In genomic region chr9:96493212-96493611, GRCm38 (mm10) we compare ENCODE assay signal across 19 mouse cellular contexts. TPM values are rescaled to one million over a fixed set of nuclear protein-coding genes. Genes with fewer than 3 reads are reported as not detected.
A peak's percentile ranks its signal among the peaks of the same experiment; 100 is the strongest.
DNase-seq lines count a peak whose midpoint lies in the region; ATAC-seq and TF ChIP-seq lines count a peak whose summit lies in the region.
"Had no signal": no experiment of that assay in that cellular context is flagged by ENCODE, and none has a peak within 500 bp of the region (broad histone marks: within the 10 kb centered on the region; RNA-seq: fewer than 3 reads in every experiment).

No protein-coding gene starts in this region.

- WGBS in heart, embryonic 10.5 days = 22% methylated on average over 3 of the region's 3 CpGs
- WGBS in embryonic facial prominence, embryonic 14.5 days = 27% methylated on average over 3 of the region's 3 CpGs
- WGBS in limb, embryonic 14.5 days = 7% methylated on average over 3 of the region's 3 CpGs

- no peak for TF ChIP-seq POLR2A in limb, embryonic 14.5 days (IDR thresholded peaks at IDR 0.05; ENCODE audit: borderline replicate concordance, extremely low read depth, insufficient read depth, insufficient read length)

- no peaks in the 10 kb centered on the region for H3K36me3 ChIP-seq in heart, embryonic 10.5 days
- no peaks in the 10 kb centered on the region for H3K36me3 ChIP-seq in embryonic facial prominence, embryonic 14.5 days (ENCODE audit: control insufficient read depth, insufficient read depth, low read length)
- H3K36me3 ChIP-seq in limb, embryonic 14.5 days (ENCODE audit: control insufficient read depth, insufficient read depth, low read length) = no peaks in the 10 kb centered on the region
- H3K36me3 ChIP-seq: liver, embryonic 15.5 days had no signal

- intact Hi-C loops in heart, postnatal 14 days (cut with DNase I) = loop anchor here (2.0 kb wide), 1 partner anchor 208 kb away; no protein-coding TSS in a partner anchor

- no peak for DNase-seq in heart, embryonic 10.5 days (ENCODE audit: low spot score)
- no peak for DNase-seq in heart, postnatal 14 days
- DNase-seq in kidney, postnatal 10 days = peak; percentile 29
- no peak for DNase-seq in kidney, postnatal 36 days
- DNase-seq in embryonic facial prominence, embryonic 14.5 days (ENCODE audit: low spot score) = no peak
- DNase-seq in limb, embryonic 14.5 days (ENCODE audit: low spot score) = no peak
- DNase-seq in left cerebral cortex, adult 11 months (ENCODE audit: low spot score) = no peak
- no peak for DNase-seq in cerebellum, adult 18-20 months
- DNase-seq: adrenal gland, postnatal 10 days; cerebellum, postnatal 14 days; gastrocnemius, adult 2 months; heart, postnatal 4 days; right cerebral cortex, postnatal 25 days; thymus, adult 18-20 months had no signal

- ATAC-seq in embryonic facial prominence, embryonic 14.5 days (ENCODE audit: low read depth) = peak; percentile 33; the same call in 1 of the 2 replicates
- no peak for ATAC-seq in limb, embryonic 14.5 days (ENCODE audit: low FRiP score, low read depth)
- ATAC-seq: forebrain, embryonic 14.5 days had no signal

- peak overlapping the region; percentile 29; the same call in 1 of the 2 replicates for H3K27ac ChIP-seq in heart, embryonic 10.5 days
- H3K27ac ChIP-seq in embryonic facial prominence, embryonic 14.5 days (replicated peaks; ENCODE audit: low read depth, low read length) = no peak overlapping the region
- no peak overlapping the region for H3K27ac ChIP-seq in limb, embryonic 14.5 days (replicated peaks; ENCODE audit: low read depth, low read length)
- H3K27ac ChIP-seq: gastrocnemius, adult 2 months; layer of hippocampus, adult 2 months; liver, embryonic 15.5 days had no signal

- no peak overlapping the region for H3K4me3 ChIP-seq in heart, embryonic 10.5 days
- no peak overlapping the region for H3K4me3 ChIP-seq in embryonic facial prominence, embryonic 14.5 days (ENCODE audit: low read depth, low read length)
- no peak overlapping the region for H3K4me3 ChIP-seq in limb, embryonic 14.5 days (replicated peaks; ENCODE audit: low read length)
- H3K4me3 ChIP-seq: gastrocnemius, adult 2 months; layer of hippocampus, adult 2 months; liver, embryonic 15.5 days; megakaryocyte, embryonic 14.5 days had no signal

- H3K9ac ChIP-seq in embryonic facial prominence, embryonic 14.5 days (ENCODE audit: low read depth, low read length) = no peak overlapping the region
- no peak overlapping the region for H3K9ac ChIP-seq in limb, embryonic 14.5 days (ENCODE audit: low read depth, low read length, severe bottlenecking)
- H3K9ac ChIP-seq: liver, embryonic 15.5 days had no signal

- H3K9me3 ChIP-seq in heart, embryonic 10.5 days = no peaks in the 10 kb centered on the region
- no peaks in the 10 kb centered on the region for H3K9me3 ChIP-seq in embryonic facial prominence, embryonic 14.5 days (ENCODE audit: control insufficient read depth, low read length)
- no peaks in the 10 kb centered on the region for H3K9me3 ChIP-seq in limb, embryonic 14.5 days (ENCODE audit: control insufficient read depth, low read length)
- H3K9me3 ChIP-seq: liver, embryonic 15.5 days had no signal

- H3K27me3 ChIP-seq in heart, embryonic 10.5 days (ENCODE audit: insufficient read depth, poor library complexity, severe bottlenecking) = no peaks in the 10 kb centered on the region
- no peaks in the 10 kb centered on the region for H3K27me3 ChIP-seq in embryonic facial prominence, embryonic 14.5 days (replicated peaks; ENCODE audit: control insufficient read depth, insufficient read depth, low read length)
- H3K27me3 ChIP-seq in limb, embryonic 14.5 days (ENCODE audit: control insufficient read depth, insufficient read depth, low read length) = no peaks in the 10 kb centered on the region
- H3K27me3 ChIP-seq: liver, embryonic 15.5 days had no signal

- H3K4me1 ChIP-seq in heart, embryonic 10.5 days = peaks cover 11% of the 10 kb centered on the region
- H3K4me1 ChIP-seq in embryonic facial prominence, embryonic 14.5 days (ENCODE audit: control insufficient read depth, insufficient read depth, low read length) = no peaks in the 10 kb centered on the region
- H3K4me1 ChIP-seq in limb, embryonic 14.5 days (ENCODE audit: control insufficient read depth, insufficient read depth, low read length) = peaks cover 11% of the 10 kb centered on the region
- H3K4me1 ChIP-seq: liver, embryonic 15.5 days had no signal

- no peak overlapping the region for H3K4me2 ChIP-seq in embryonic facial prominence, embryonic 14.5 days (ENCODE audit: low read depth, low read length)
- H3K4me2 ChIP-seq in limb, embryonic 14.5 days (replicated peaks; ENCODE audit: low read depth, low read length, severe bottlenecking) = peak overlapping the region; percentile 38; the same call in 1 of the 2 replicates
- H3K4me2 ChIP-seq: liver, embryonic 15.5 days had no signal

RNA-seq across cellular contexts. Expression of gene Rnf7, which starts 14.7 kb away (rescaled TPM):
- polyA plus RNA-seq in heart, embryonic 10.5 days (2016; fragmentation: Nextera tagmentation; extraction: Ambion mirVana) = 260 and 265 TPM in 2 replicates
- 10 to 100 TPM; 65.8 to 73.1 TPM for total RNA-seq in heart, postnatal 14 days (2021)
- polyA plus RNA-seq in embryonic facial prominence, embryonic 14.5 days (2014; fragmentation: Nextera tagmentation; extraction: Ambion mirVana) = 273 and 278 TPM in 2 replicates
- polyA plus RNA-seq in limb, embryonic 14.5 days (2012; rRNA removed) = 183 and 341 TPM in 2 replicates
- 261 and 272 TPM in 2 replicates for polyA plus RNA-seq in limb, embryonic 14.5 days (2014; fragmentation: Nextera tagmentation; extraction: Ambion mirVana)

RNA-seq across cellular contexts. Expression of gene Gm28729, which starts 31.9 kb away (rescaled TPM):
- not detected in 2 replicates for polyA plus RNA-seq in heart, embryonic 10.5 days (2016; fragmentation: Nextera tagmentation; extraction: Ambion mirVana)
- not detected for total RNA-seq in heart, postnatal 14 days (2021)
- 0.13 and 0.64 TPM in 2 replicates for polyA plus RNA-seq in embryonic facial prominence, embryonic 14.5 days (2014; fragmentation: Nextera tagmentation; extraction: Ambion mirVana)
- polyA plus RNA-seq in limb, embryonic 14.5 days (2012; rRNA removed) = 0.05 and 0.11 TPM in 2 replicates
- not detected in 2 replicates for polyA plus RNA-seq in limb, embryonic 14.5 days (2014; fragmentation: Nextera tagmentation; extraction: Ambion mirVana)
- total RNA-seq: gastrocnemius, adult 2 months; heart, adult 8-10 months; heart, postnatal 4 days had no signal
